Mouse (Mus musculus): Measurements from ENCODE around the gene Ypel2. TPM values are rescaled to one million over a fixed set of nuclear protein-coding genes. Genes with fewer than 3 reads are reported as not detected.

Ypel2 gene
- total RNA-seq, 2 experiments from 2014 or later = 0.19 to 0.68 TPM

GRCm38 (mm10) chr11:86907889-86908590 is 85.5 kb downstream of the Ypel2 start:
- ATAC-seq (replicated peaks; ENCODE audit: low FRiP score, poor library complexity, severe bottlenecking) = no peak

- no peak for ATAC-seq (replicated peaks; ENCODE audit: low FRiP score, poor library complexity, severe bottlenecking)
Observed at GRCm38 (mm10) chr11:86906767-86907662, 86.5 kb downstream of the Ypel2 start.

- no peak for ATAC-seq (replicated peaks; ENCODE audit: low FRiP score, poor library complexity, severe bottlenecking)
Observed at GRCm38 (mm10) chr11:86906257-86906656, 87.2 kb downstream of the Ypel2 start.

GRCm38 (mm10) chr11:86905261-86905660 is 88.2 kb downstream of the Ypel2 start:
- no peak for ATAC-seq (replicated peaks; ENCODE audit: low FRiP score, poor library complexity, severe bottlenecking)

GRCm38 (mm10) chr11:86904706-86905105 is 88.8 kb downstream of the Ypel2 start:
- no peak for ATAC-seq (replicated peaks; ENCODE audit: low FRiP score, poor library complexity, severe bottlenecking)

- no peak for ATAC-seq (replicated peaks; ENCODE audit: low FRiP score, poor library complexity, severe bottlenecking)
Observed at GRCm38 (mm10) chr11:86898367-86898766, 95.1 kb downstream of the Ypel2 start.

GRCm38 (mm10) chr11:86895567-86895966 is 97.9 kb downstream of the Ypel2 start:
- ATAC-seq (replicated peaks; ENCODE audit: low FRiP score, poor library complexity, severe bottlenecking) = no peak

GRCm38 (mm10) chr11:86895156-86895555 is 98.4 kb downstream of the Ypel2 start:
- no peak for ATAC-seq (replicated peaks; ENCODE audit: low FRiP score, poor library complexity, severe bottlenecking)

- peak; percentile 86 for ATAC-seq (replicated peaks; ENCODE audit: low FRiP score, poor library complexity, severe bottlenecking)
Observed at GRCm38 (mm10) chr11:86894171-86894577, 99.3 kb downstream of the Ypel2 start.

GRCm38 (mm10) chr11:86892996-86893670 is 100.4 kb downstream of the Ypel2 start:
- no peak for ATAC-seq (replicated peaks; ENCODE audit: low FRiP score, poor library complexity, severe bottlenecking)

Other genes starting within 250 kb of the Ypel2 start
- gene Cltc, start 236.1 kb downstream of the Ypel2 start, total RNA-seq (2015; ENCODE audit: low replicate concordance) = 232 and 330 TPM in 2 replicates
- 190 and 199 TPM in 2 replicates for gene Cltc, start 236.1 kb downstream of the Ypel2 start, total RNA-seq (2017; ENCODE audit: low replicate concordance)
- gene Dhx40, start 186.0 kb downstream of the Ypel2 start, total RNA-seq (2015; ENCODE audit: low replicate concordance) = 32.3 and 41.0 TPM in 2 replicates
- 45.7 and 49.2 TPM in 2 replicates for gene Dhx40, start 186.0 kb downstream of the Ypel2 start, total RNA-seq (2017; ENCODE audit: low replicate concordance)
- 1.2 TPM in 1 of 2 replicates, not detected in the other for gene Gdpd1, start 80.4 kb upstream of the Ypel2 start, total RNA-seq (2015; ENCODE audit: low replicate concordance)
- gene Gdpd1, start 80.4 kb upstream of the Ypel2 start, total RNA-seq (2017; ENCODE audit: low replicate concordance) = 1.3 TPM in 1 of 2 replicates, not detected in the other
- 3.3 and 5.2 TPM in 2 replicates for gene Smg8, start 93.1 kb upstream of the Ypel2 start, total RNA-seq (2015; ENCODE audit: low replicate concordance)
- 4.1 and 5.4 TPM in 2 replicates for gene Smg8, start 93.1 kb upstream of the Ypel2 start, total RNA-seq (2017; ENCODE audit: low replicate concordance)
- 19.2 and 25.0 TPM in 2 replicates for gene Prr11, start 115.0 kb upstream of the Ypel2 start, total RNA-seq (2015; ENCODE audit: low replicate concordance)
- gene Prr11, start 115.0 kb upstream of the Ypel2 start, total RNA-seq (2017; ENCODE audit: low replicate concordance) = 6.6 and 8.8 TPM in 2 replicates
- gene Ska2, start 115.5 kb upstream of the Ypel2 start, total RNA-seq (2015; ENCODE audit: low replicate concordance) = 24.5 and 36.1 TPM in 2 replicates
- gene Ska2, start 115.5 kb upstream of the Ypel2 start, total RNA-seq (2017; ENCODE audit: low replicate concordance) = 14.1 and 19.8 TPM in 2 replicates
- gene Trim37, start 133.4 kb upstream of the Ypel2 start, total RNA-seq (2015; ENCODE audit: low replicate concordance) = 12.7 and 19.0 TPM in 2 replicates
- gene Trim37, start 133.4 kb upstream of the Ypel2 start, total RNA-seq (2017; ENCODE audit: low replicate concordance) = 28.4 and 36.2 TPM in 2 replicates

All from erythroblast, adult 5-6 weeks (primary cell).